Mouse (Mus musculus) limb, embryonic 12.5 days (tissue): ENCODE measurements at regions not wholly inside any gene's neighbourhood (a gene's known extent, or its start where the extent isn't known, plus 50 kb on each side); places are given as distances from the start of the nearest gene placed in this dataset.
A peak's percentile ranks its signal among the peaks of the same experiment; 100 is the strongest.

Experiments used
- ATAC-seq: fragments of 200-750 bp; cut with Nextera tagmentation; 2 replicates; pipeline ENCODE4 v1.8.0; 2017; ENCODE audit warnings: low read depth, moderate TSS enrichment; ENCODE audit not compliant: insufficient number of reproducible peaks, insufficient read depth, low FRiP score, low TSS enrichment
- H3K27ac ChIP-seq: fragments of 300-500 bp; sonication (generic); 2 replicates; pipeline ENCODE4 v1.5.1; 2016; ENCODE audit warnings: mild to moderate bottlenecking, moderate library complexity
- H3K27me3 ChIP-seq: fragments of 300-500 bp; sonication (generic); 2 replicates; pipeline ENCODE4 v1.6.1; 2016; ENCODE audit warnings: mild to moderate bottlenecking, moderate library complexity
- H3K36me3 ChIP-seq: fragments of 300-500 bp; sonication (generic); 2 replicates; pipeline ENCODE4 v1.6.1; 2016; ENCODE audit warnings: mild to moderate bottlenecking, moderate library complexity
- H3K4me1 ChIP-seq: fragments of 300-500 bp; sonication (generic); replicated peaks from 2 replicates; pipeline ENCODE4 v1.6.1; 2016
- H3K4me2 ChIP-seq: fragments of 300-500 bp; sonication (generic); 2 replicates; pipeline ENCODE4 v1.6.1; 2016; ENCODE audit warnings: mild to moderate bottlenecking, moderate library complexity
- H3K4me3 ChIP-seq: fragments of 300-500 bp; sonication (generic); replicated peaks from 2 replicates; pipeline ENCODE4 v1.5.1; 2016; ENCODE audit warnings: mild to moderate bottlenecking
- H3K9ac ChIP-seq: fragments of 300-500 bp; sonication (generic); replicated peaks from 2 replicates; pipeline ENCODE4 v1.6.1; 2016; ENCODE audit warnings: mild to moderate bottlenecking, moderate library complexity
- H3K9me3 ChIP-seq: fragments of 300-500 bp; sonication (generic); 2 replicates; pipeline ENCODE4 v1.6.1; 2016; ENCODE audit warnings: mild to moderate bottlenecking, moderate library complexity
- WGBS: fragments of 180-500 bp; shearing (Covaris S2); methylation state at CpG from one replicate; pipeline ENCODE4 v1.1.7; 2016; 5-methylcytosine and 5-hydroxymethylcytosine counted together

GRCm38 (mm10) chr1:183802351-183802750 is 210.8 kb upstream of the Dusp10 start:
- Histone ChIP-seq H3K27ac (no peak overlapping the region), H3K36me3 (no peaks in the 10 kb centered on the region), H3K4me2 (no peak overlapping the region), H3K27me3 (no peaks in the 10 kb centered on the region), H3K9ac (no peak overlapping the region), H3K4me3 (no peak overlapping the region), H3K9me3 (no peaks in the 10 kb centered on the region; the same call in 1 of the 2 replicates), H3K4me1 (peaks cover 8% of the 10 kb centered on the region; the same call in 1 of the 2 replicates)
- no peak for ATAC-seq
- WGBS = 73% methylated on average over 4 of the region's 4 CpGs

- H3K4me3 ChIP-seq = no peak overlapping the region
- no peaks in the 10 kb centered on the region for H3K27me3 ChIP-seq
- H3K4me2 ChIP-seq = no peak overlapping the region
- H3K4me1 ChIP-seq = peaks cover 17% of the 10 kb centered on the region
- no peak overlapping the region for H3K27ac ChIP-seq
- no peak for ATAC-seq
- H3K9ac ChIP-seq = no peak overlapping the region
- WGBS = 86% methylated on average over 5 of the region's 5 CpGs
- H3K36me3 ChIP-seq = no peaks in the 10 kb centered on the region
- H3K9me3 ChIP-seq = no peaks in the 10 kb centered on the region
These were observed 209.7 kb upstream of the Dusp10 start for GRCm38 (mm10) chr1:183803357-183803756.

DNA sequence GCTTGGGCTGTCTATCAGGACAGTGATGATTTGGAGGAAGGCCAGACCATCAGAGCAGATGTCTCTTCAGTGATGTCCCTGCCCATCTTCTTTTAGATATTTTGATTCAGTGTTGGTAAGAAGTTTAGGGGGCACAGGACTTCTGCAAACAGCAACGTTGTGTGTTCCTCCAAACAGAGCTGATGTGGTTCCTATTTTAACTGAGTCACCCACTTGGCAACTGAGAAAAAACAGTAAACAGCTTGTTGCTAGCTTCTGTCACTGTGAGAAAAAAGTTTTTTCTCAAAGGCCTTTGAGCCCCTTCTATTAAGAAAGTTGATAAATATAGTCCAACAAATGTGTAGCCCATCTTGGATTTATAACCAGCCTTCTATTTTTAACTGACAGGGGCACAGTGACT is 209.3 kb upstream of the Dusp10 start:
- no peaks in the 10 kb centered on the region for H3K36me3 ChIP-seq
- 77% methylated on average over 1 of the region's 1 CpGs for WGBS
- H3K4me1 ChIP-seq = peaks cover 17% of the 10 kb centered on the region
- H3K9ac ChIP-seq = no peak overlapping the region
- no peak overlapping the region for H3K4me2 ChIP-seq
- ATAC-seq = no peak
- no peak overlapping the region for H3K4me3 ChIP-seq
- H3K27ac ChIP-seq = no peak overlapping the region
- H3K9me3 ChIP-seq = no peaks in the 10 kb centered on the region
- no peaks in the 10 kb centered on the region for H3K27me3 ChIP-seq

- no peaks in the 10 kb centered on the region for H3K9me3 ChIP-seq
- 76% methylated on average over 2 of the region's 2 CpGs for WGBS
- ATAC-seq = no peak
These were observed 208.8 kb upstream of the Dusp10 start for GRCm38 (mm10) chr1:183804295-183804694.

GRCm38 (mm10) chr1:183806864-183807730 is 206.0 kb upstream of the Dusp10 start:
- no peaks in the 10 kb centered on the region for H3K36me3 ChIP-seq
- ATAC-seq = peak; percentile 85
- H3K27me3 ChIP-seq = no peaks in the 10 kb centered on the region
- 40% methylated on average over 8 of the region's 8 CpGs for WGBS
- H3K27ac ChIP-seq = 0 out of 2 replicates have a peak overlapping the region, but pooled peaks have one; percentile 17
- no peaks in the 10 kb centered on the region for H3K9me3 ChIP-seq
- no peak overlapping the region for H3K9ac ChIP-seq
- H3K4me2 ChIP-seq = no peak overlapping the region
- H3K4me3 ChIP-seq = no peak overlapping the region
- H3K4me1 ChIP-seq = peaks cover 17% of the 10 kb centered on the region

More at GRCm38 (mm10) chr1:183804295-183804694, 208.8 kb upstream of the Dusp10 start:
- Histone ChIP-seq H3K27me3 (no peaks in the 10 kb centered on the region), H3K4me3 (no peak overlapping the region), H3K9ac (no peak overlapping the region), H3K36me3 (no peaks in the 10 kb centered on the region), H3K27ac (no peak overlapping the region), H3K4me1 (peaks cover 17% of the 10 kb centered on the region), H3K4me2 (no peak overlapping the region)

- H3K4me1 ChIP-seq = peaks cover 17% of the 10 kb centered on the region
- H3K4me2 ChIP-seq = no peak overlapping the region
- ATAC-seq = no peak
- WGBS = 83% methylated on average over 2 of the region's 2 CpGs
- H3K4me3 ChIP-seq = no peak overlapping the region
- H3K36me3 ChIP-seq = no peaks in the 10 kb centered on the region
- H3K9ac ChIP-seq = no peak overlapping the region
- no peaks in the 10 kb centered on the region for H3K27me3 ChIP-seq
- no peaks in the 10 kb centered on the region for H3K9me3 ChIP-seq
- no peak overlapping the region for H3K27ac ChIP-seq
These were observed 204.9 kb upstream of the Dusp10 start for GRCm38 (mm10) chr1:183808168-183808567.

- Histone ChIP-seq H3K27ac (no peak overlapping the region), H3K9me3 (no peaks in the 10 kb centered on the region), H3K4me3 (no peak overlapping the region), H3K9ac (no peak overlapping the region), H3K4me2 (no peak overlapping the region), H3K4me1 (no peaks in the 10 kb centered on the region), H3K27me3 (no peaks in the 10 kb centered on the region; the same call in 1 of the 2 replicates), H3K36me3 (no peaks in the 10 kb centered on the region)
- WGBS = 67% methylated on average over 5 of the region's 5 CpGs
- ATAC-seq = no peak
These were observed 192.5 kb upstream of the Dusp10 start for GRCm38 (mm10) chr1:183820555-183820954.

- Histone ChIP-seq H3K4me2 (no peak overlapping the region), H3K9ac (no peak overlapping the region), H3K9me3 (no peaks in the 10 kb centered on the region), H3K27ac (no peak overlapping the region), H3K4me3 (no peak overlapping the region), H3K27me3 (no peaks in the 10 kb centered on the region; the same call in 1 of the 2 replicates), H3K4me1 (no peaks in the 10 kb centered on the region), H3K36me3 (no peaks in the 10 kb centered on the region)
- 27% methylated on average over 4 of the region's 4 CpGs for WGBS
- no peak for ATAC-seq
These were observed 186.8 kb upstream of the Dusp10 start for GRCm38 (mm10) chr1:183826300-183826699.

GRCm38 (mm10) chr1:183845135-183845534 is 168.0 kb upstream of the Dusp10 start:
- ATAC-seq = no peak
- Histone ChIP-seq H3K9ac (no peak overlapping the region), H3K27ac (no peak overlapping the region), H3K4me3 (no peak overlapping the region), H3K36me3 (no peaks in the 10 kb centered on the region), H3K27me3 (no peaks in the 10 kb centered on the region), H3K4me2 (no peak overlapping the region), H3K9me3 (no peaks in the 10 kb centered on the region), H3K4me1 (no peaks in the 10 kb centered on the region)
- 71% methylated on average over 4 of the region's 4 CpGs for WGBS

- H3K36me3 ChIP-seq = no peaks in the 10 kb centered on the region
- no peak for ATAC-seq
- no peaks in the 10 kb centered on the region for H3K27me3 ChIP-seq
- H3K9ac ChIP-seq = no peak overlapping the region
- no peaks in the 10 kb centered on the region for H3K9me3 ChIP-seq
- WGBS = 72% methylated on average over 3 of the region's 3 CpGs
- H3K27ac ChIP-seq = no peak overlapping the region
- H3K4me1 ChIP-seq = no peaks in the 10 kb centered on the region
- no peak overlapping the region for H3K4me2 ChIP-seq
- H3K4me3 ChIP-seq = no peak overlapping the region
These were observed 159.0 kb upstream of the Dusp10 start for GRCm38 (mm10) chr1:183853956-183854613.

GRCm38 (mm10) chr1:183865111-183865510 is 148.0 kb upstream of the Dusp10 start:
- Histone ChIP-seq H3K4me1 (no peaks in the 10 kb centered on the region), H3K27ac (no peak overlapping the region), H3K4me2 (no peak overlapping the region), H3K9ac (no peak overlapping the region), H3K9me3 (no peaks in the 10 kb centered on the region), H3K36me3 (no peaks in the 10 kb centered on the region), H3K4me3 (no peak overlapping the region), H3K27me3 (no peaks in the 10 kb centered on the region)
- ATAC-seq = no peak
- WGBS = 64% methylated on average over 4 of the region's 4 CpGs
